Mouse (Mus musculus) left cerebral cortex, postnatal 25 days (tissue): ENCODE measurements around the gene Siae. TPM values are rescaled to one million over a fixed set of nuclear protein-coding genes. Genes with fewer than 3 reads are reported as not detected.

Source experiments
- DNase-seq, 2 experiments: peaks; one replicate each; pipeline ENCODE4 v3.0.0; 2022; ENCODE audit warnings: low spot score in 2 of 2, mixed read lengths in 1 of 2
- intact Hi-C: fragments of 180-260 bp; cut with DNase I; formaldehyde crosslinking; loops from one replicate; pipeline ENCODE4 v1.15.1; 2025
- total RNA-seq, 2 experiments: library from RNA; stranded (reverse); gene quantifications; 2 replicates each; pipeline ENCODE4 v1.2.3; 2021

Siae gene
- total RNA-seq, 2 experiments from 2014 or later = 20.3 to 24.2 TPM

- intact Hi-C loops = no loop called here
- no peak for DNase-seq
Observed at GRCm38 (mm10) chr9:37656439-37656881, 101.0 kb downstream of the Siae start.

- intact Hi-C loops = no loop called here
- DNase-seq = peak; percentile 78 to 83
Observed at GRCm38 (mm10) chr9:37656931-37657481, 101.5 kb downstream of the Siae start, which contains the start of gene Tbrg1. Tbrg1 (minus strand) TSS chr9:37657312.

- intact Hi-C loops = no loop called here
- no peak for DNase-seq
Observed at GRCm38 (mm10) chr9:37659413-37659812, 103.9 kb downstream of the Siae start.

- DNase-seq = no peak
- intact Hi-C loops = no loop called here
Observed at GRCm38 (mm10) chr9:37663210-37663609, 107.7 kb downstream of the Siae start.

- intact Hi-C loops = no loop called here
- no peak for DNase-seq
Observed at GRCm38 (mm10) chr9:37664604-37665003, 109.1 kb downstream of the Siae start.

GRCm38 (mm10) chr9:37666045-37666444 lies 110.5 kb downstream of the Siae start:
- DNase-seq = no peak
- intact Hi-C loops = no loop called here

- DNase-seq = no peak
- intact Hi-C loops = no loop called here
Observed at GRCm38 (mm10) chr9:37669115-37669514, 113.6 kb downstream of the Siae start, which contains the start of gene Panx3. Panx3 (minus strand) TSS chr9:37669235.

GRCm38 (mm10) chr9:37669678-37670077 lies 114.2 kb downstream of the Siae start:
- intact Hi-C loops = no loop called here
- no peak for DNase-seq

- intact Hi-C loops = no loop called here
- DNase-seq = no peak
Observed at GRCm38 (mm10) chr9:37670261-37670660, 114.8 kb downstream of the Siae start.

GRCm38 (mm10) chr9:37675287-37675686 lies 119.8 kb downstream of the Siae start:
- peak; percentile 41 to 93 for DNase-seq
- intact Hi-C loops = loop anchor here (1.0 to 5.0 kb wide), 6 partner anchors 108 to 257 kb away; partner anchors contain the start of genes Nrgn and Olfr878

- intact Hi-C loops = no loop called here
- DNase-seq = peak in 1 of 2 experiments; percentile 81
Observed at GRCm38 (mm10) chr9:37681123-37681522, 125.6 kb downstream of the Siae start.

- intact Hi-C loops = no loop called here
- peak; percentile 33 to 39 for DNase-seq
Observed at GRCm38 (mm10) chr9:37687288-37687940, 131.9 kb downstream of the Siae start.

GRCm38 (mm10) chr9:37687941-37688303 lies 132.4 kb downstream of the Siae start:
- DNase-seq = no peak
- intact Hi-C loops = no loop called here

- peak in 1 of 2 experiments; percentile 31 for DNase-seq
- intact Hi-C loops = loop anchor here (1.0 kb wide), 1 partner anchor 242 kb away; no protein-coding TSS in a partner anchor
Observed at GRCm38 (mm10) chr9:37689970-37690686, 134.6 kb downstream of the Siae start.

Other genes with a start within 250 kb of the Siae start
- 1 to 10 TPM; 1.5 to 2.2 TPM for gene Ccdc15, start 207.3 kb upstream of the Siae start, total RNA-seq
- gene Hepacam, start 188.3 kb upstream of the Siae start, total RNA-seq = 10 to 100 TPM; 56.9 to 63.7 TPM
- gene Robo4, start 153.8 kb upstream of the Siae start, total RNA-seq = 1 to 10 TPM; 6.7 to 7.3 TPM
- gene Robo3, start 122.5 kb upstream of the Siae start, total RNA-seq = 10 to 100 TPM; 33.4 to 33.6 TPM
- 10 to 100 TPM; 20.9 to 23.0 TPM for gene Msantd2, start 66.4 kb upstream of the Siae start, total RNA-seq
- gene Esam, start 27.6 kb upstream of the Siae start, total RNA-seq = 10 to 100 TPM; 20.2 to 21.6 TPM
- gene Vsig2, start 16.4 kb upstream of the Siae start, total RNA-seq = 1 to 10 TPM; 3.5 to 4.4 TPM
- 1,000 to 10,000 TPM; 2,274 to 2,374 TPM for gene Nrgn, start 2.8 kb upstream of the Siae start, total RNA-seq
- 1 to 10 TPM; 1.1 to 1.7 TPM for gene Spa17, start 58.0 kb downstream of the Siae start, total RNA-seq
- gene Tbrg1, start 101.6 kb downstream of the Siae start, total RNA-seq = 10 to 100 TPM; 53.0 to 54.5 TPM
- gene Panx3, start 113.5 kb downstream of the Siae start, total RNA-seq = not detected
- gene Olfr160, start 160.6 kb downstream of the Siae start, total RNA-seq = not detected
- gene Olfr874, start 189.4 kb downstream of the Siae start, total RNA-seq = not detected
- not detected for gene Olfr875, start 216.2 kb downstream of the Siae start, total RNA-seq
- not detected for gene Olfr876, start 247.3 kb downstream of the Siae start, total RNA-seq